Comparison of ENCODE assay signal across 25 mouse cellular contexts in the genomic region with DNA sequence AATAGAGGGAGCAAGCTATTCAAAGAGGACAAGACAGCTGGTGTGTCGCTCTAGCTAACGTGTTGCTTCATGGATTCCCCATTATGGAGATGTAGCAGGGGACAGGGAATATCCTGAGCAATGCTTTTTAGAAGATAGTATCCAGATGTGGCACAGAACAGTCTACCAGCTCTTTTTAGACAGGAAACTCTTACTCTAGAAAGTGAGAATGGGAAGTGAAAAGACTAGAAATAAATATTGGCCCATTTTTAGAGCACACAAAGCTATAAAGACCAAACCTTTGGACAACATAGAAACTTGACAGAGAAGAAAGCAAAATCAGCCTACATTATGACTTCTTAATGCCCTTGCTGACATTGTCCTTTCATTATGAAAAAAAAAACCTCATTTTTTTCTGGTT. TPM values are rescaled to one million over a fixed set of nuclear protein-coding genes. Genes with fewer than 3 reads are reported as not detected.
A peak's percentile ranks its signal among the peaks of the same experiment; 100 is the strongest.
DNase-seq lines count a peak whose midpoint lies in the region; ATAC-seq and TF ChIP-seq lines count a peak whose summit lies in the region.
"Had no signal": no experiment of that assay in that cellular context is flagged by ENCODE, and none has a peak within 500 bp of the region (broad histone marks: within the 10 kb centered on the region; RNA-seq: fewer than 3 reads in every experiment).

No protein-coding gene starts in this region.

- H3K4me2 ChIP-seq in midbrain, embryonic 11.5 days: no peak overlapping the region
- H3K4me2 ChIP-seq in midbrain, embryonic 14.5 days (ENCODE audit: low read length): no peak overlapping the region
- H3K4me2 ChIP-seq in CH12.LX (ENCODE audit: insufficient read depth, low read depth, poor library complexity, severe bottlenecking): peak overlapping the region; percentile 26

- no peak overlapping the region for H3K4me3 ChIP-seq in midbrain, embryonic 11.5 days (ENCODE audit: low read depth, low read length)
- H3K4me3 ChIP-seq in midbrain, embryonic 14.5 days (replicated peaks; ENCODE audit: low read depth, low read length): no peak overlapping the region
- H3K4me3 ChIP-seq in CH12.LX (replicated peaks in 1 of 3; ENCODE audit: low read depth in 2 of 3, low read length in 2 of 3, poor library complexity in 1 of 3): no peak overlapping the region

- TF ChIP-seq RAD21 in CH12.LX (IDR thresholded peaks at IDR 0.05; ENCODE audit: low read depth, low read length): no peak

- DNase-seq in midbrain, embryonic 11.5 days (ENCODE audit: low spot score, missing footprints): peak; percentile 12
- no peak for DNase-seq in midbrain, embryonic 14.5 days
- peak; percentile 50 for DNase-seq in CH12.LX (ENCODE audit: extremely low read depth)
- DNase-seq in adrenal gland, adult 18-20 months (ENCODE audit: low spot score in 2 of 2): no peak
- DNase-seq: adrenal gland, adult 2 months; adrenal gland, adult 8-10 months; adrenal gland, postnatal 10 days; adrenal gland, postnatal 14 days; adrenal gland, postnatal 25 days; adrenal gland, postnatal 36 days; B cell, adult 2 months; cerebellum, adult 11 months; cerebellum, adult 11-12 months; cerebellum, adult 18-20 months; cerebellum, adult 2 months; cerebellum, adult 8-10 months had no signal

- H3K36me3 ChIP-seq in midbrain, embryonic 11.5 days (ENCODE audit: control insufficient read depth, insufficient read depth, low read length): no peaks in the 10 kb centered on the region
- H3K36me3 ChIP-seq in midbrain, embryonic 14.5 days (ENCODE audit: control insufficient read depth, insufficient read depth, low read length): no peaks in the 10 kb centered on the region
- H3K36me3 ChIP-seq in CH12.LX (replicated peaks in 1 of 2; ENCODE audit: control insufficient read depth in 1 of 2, insufficient read depth in 1 of 2, low read length in 1 of 2): no peaks in the 10 kb centered on the region
- H3K36me3 ChIP-seq: G1E had no signal

- TF ChIP-seq POLR2A in CH12.LX (IDR thresholded peaks at IDR 0.05; ENCODE audit: low read depth, low read length): no peak

- no peaks in the 10 kb centered on the region for H3K9me3 ChIP-seq in midbrain, embryonic 11.5 days (ENCODE audit: control insufficient read depth, low read length)
- no peaks in the 10 kb centered on the region for H3K9me3 ChIP-seq in midbrain, embryonic 14.5 days (ENCODE audit: control insufficient read depth, low read length)
- no peaks in the 10 kb centered on the region for H3K9me3 ChIP-seq in CH12.LX (replicated peaks; ENCODE audit: low read length)
- H3K9me3 ChIP-seq: G1E had no signal

- H3K4me1 ChIP-seq in midbrain, embryonic 11.5 days (ENCODE audit: control insufficient read depth, insufficient read depth, low read length): no peaks in the 10 kb centered on the region
- H3K4me1 ChIP-seq in midbrain, embryonic 14.5 days (ENCODE audit: control insufficient read depth, insufficient read depth, low read length): no peaks in the 10 kb centered on the region
- H3K4me1 ChIP-seq in CH12.LX (ENCODE audit: control insufficient read depth in 1 of 2, insufficient read depth in 2 of 2): peaks cover 18 to 45% of the 10 kb centered on the region in 2 experiments

- no peaks in the 10 kb centered on the region for H3K79me2 ChIP-seq in CH12.LX (replicated peaks; ENCODE audit: control insufficient read depth, extremely low read depth, insufficient read depth, poor library complexity, severe bottlenecking)

- peak; percentile 97 for TF ChIP-seq EP300 in CH12.LX (IDR thresholded peaks at IDR 0.05; ENCODE audit: low read length)

- ATAC-seq in midbrain, embryonic 11.5 days (ENCODE audit: low FRiP score): no peak
- ATAC-seq in midbrain, embryonic 14.5 days (ENCODE audit: low FRiP score, low TSS enrichment): no peak
- ATAC-seq: activated CD4-positive, CD25-positive, alpha-beta regulatory T cell, adult 4 months; CD4-positive, CD25-positive, alpha-beta regulatory T cell, adult 4 months; Patski had no signal

- H3K27me3 ChIP-seq in midbrain, embryonic 11.5 days (ENCODE audit: control insufficient read depth, insufficient read depth, low read length): no peaks in the 10 kb centered on the region
- no peaks in the 10 kb centered on the region for H3K27me3 ChIP-seq in midbrain, embryonic 14.5 days (ENCODE audit: control insufficient read depth, insufficient read depth, low read length)
- H3K27me3 ChIP-seq in CH12.LX (replicated peaks): no peaks in the 10 kb centered on the region
- H3K27me3 ChIP-seq: Patski had no signal

- in situ Hi-C loops in CH12.LX (cut with MboI; ENCODE audit: low pct_ligation_motif_present, low pct_unique_long_range_greater_than_20kb, low sequenced_read_pairs): no loop called here

- dilution Hi-C loops in CH12.LX (cut with MboI; ENCODE audit: extremely low pct_ligation_motif_present, extremely low pct_unique_long_range_greater_than_20kb, low sequenced_read_pairs): no loop called here

- TF ChIP-seq CTCF in CH12.LX (conservative IDR thresholded peaks at IDR 0.05 in 1 of 2, IDR thresholded peaks at IDR 0.05 in 1 of 2; ENCODE audit: low read depth in 2 of 2, low read length in 2 of 2): no peak

- H3K27ac ChIP-seq in midbrain, embryonic 11.5 days (ENCODE audit: low read depth, low read length): no peak overlapping the region
- H3K27ac ChIP-seq in midbrain, embryonic 14.5 days (replicated peaks; ENCODE audit: low read depth, low read length): no peak overlapping the region
- no peak overlapping the region for H3K27ac ChIP-seq in CH12.LX (ENCODE audit: insufficient read depth, low read depth)

- no peak overlapping the region for H3K9ac ChIP-seq in midbrain, embryonic 11.5 days (ENCODE audit: low read length)
- no peak overlapping the region for H3K9ac ChIP-seq in midbrain, embryonic 14.5 days (replicated peaks; ENCODE audit: low read length)
- no peak overlapping the region for H3K9ac ChIP-seq in CH12.LX (ENCODE audit: insufficient read depth, low read depth)

- WGBS in midbrain, embryonic 11.5 days: 74% methylated on average over 2 of the region's 2 CpGs
- 71% methylated on average over 2 of the region's 2 CpGs for WGBS in midbrain, embryonic 14.5 days

TF ChIP-seq in CH12.LX, 34 proteins besides CTCF, POLR2A, EP300 and RAD21 (continues in another document):
- peak; percentile 62; the same call in 1 of the 2 replicates for TF ChIP-seq TBP (conservative IDR thresholded peaks at IDR 0.05; ENCODE audit: low read depth, low read length)
- TF ChIP-seq USF1 (IDR thresholded peaks at IDR 0.05; ENCODE audit: low read depth, low read length): no peak
- peak; percentile 82 for TF ChIP-seq TCF12 (IDR thresholded peaks at IDR 0.05; ENCODE audit: low read depth, low read length)
- TF ChIP-seq ZKSCAN1 (IDR thresholded peaks at IDR 0.05; ENCODE audit: borderline replicate concordance, low read depth, low read length): no peak
- no peak for TF ChIP-seq HCFC1 (IDR thresholded peaks at IDR 0.05; ENCODE audit: low read depth, low read length)
- TF ChIP-seq NELFE (IDR thresholded peaks at IDR 0.05; ENCODE audit: low read depth, low read length): no peak
- TF ChIP-seq ZC3H11A (IDR thresholded peaks at IDR 0.05; ENCODE audit: low read depth, low read length): no peak
- no peak for TF ChIP-seq UBTF (IDR thresholded peaks at IDR 0.05; ENCODE audit: low read depth, low read length)
- TF ChIP-seq JUND (conservative IDR thresholded peaks at IDR 0.05; ENCODE audit: low read depth, low read length): peak; percentile 68
- peak; percentile 90 for TF ChIP-seq ETS1 (conservative IDR thresholded peaks at IDR 0.05; ENCODE audit: low read depth, low read length)
- peak; percentile 97 for TF ChIP-seq IRF4 (IDR thresholded peaks at IDR 0.05; ENCODE audit: low read depth, low read length)
- TF ChIP-seq JUN (IDR thresholded peaks at IDR 0.05; ENCODE audit: insufficient read depth, low read depth, low read length): peak; percentile 80
- TF ChIP-seq ZNF384 (IDR thresholded peaks at IDR 0.05; ENCODE audit: low read depth, low read length): peak; percentile 84; the same call in 1 of the 2 replicates
- no peak for TF ChIP-seq NRF1 (IDR thresholded peaks at IDR 0.05; ENCODE audit: low read depth, low read length)
- no peak for TF ChIP-seq POLR2AphosphoS2 (IDR thresholded peaks at IDR 0.05; ENCODE audit: low read depth, low read length)
- no peak for TF ChIP-seq CHD1 (IDR thresholded peaks at IDR 0.05; ENCODE audit: low read depth, low read length)
- TF ChIP-seq SMC3 (IDR thresholded peaks at IDR 0.05; ENCODE audit: low read depth, low read length): no peak
- peak; percentile 61 for TF ChIP-seq CHD2 (IDR thresholded peaks at IDR 0.05; ENCODE audit: low read length)
- 0 out of 2 replicates have a peak, but pooled peaks have one; percentile 56 for TF ChIP-seq RCOR1 (conservative IDR thresholded peaks at IDR 0.05; ENCODE audit: low read depth, low read length)
- no peak for TF ChIP-seq E2F4 (IDR thresholded peaks at IDR 0.05; ENCODE audit: insufficient replicate concordance, low read depth, low read length)
- peak; percentile 27; the same call in 1 of the 2 replicates for TF ChIP-seq SIN3A (IDR thresholded peaks at IDR 0.05; ENCODE audit: low read length)
- TF ChIP-seq GABPA (IDR thresholded peaks at IDR 0.05; ENCODE audit: insufficient replicate concordance, low read depth, low read length): no peak
- TF ChIP-seq PAX5 (IDR thresholded peaks at IDR 0.05; ENCODE audit: low read length): no peak

RNA-seq across cellular contexts. Expression of a gene that starts 2.6 kb away (rescaled TPM):
- not detected in 2 replicates for polyA plus RNA-seq in midbrain, embryonic 11.5 days (2014; fragmentation: Nextera tagmentation; extraction: Ambion mirVana)
- polyA plus RNA-seq in midbrain, embryonic 14.5 days (2014; fragmentation: Nextera tagmentation; extraction: Ambion mirVana): not detected in 2 replicates
- total RNA-seq in CH12.LX (2012; rRNA removed) (0.08 and 0.25 TPM in 2 replicates), CH12.LX (2014; rRNA removed) (not detected in 2 replicates)
- polyA plus RNA-seq in CH12.LX (2012; ENCODE audit: insufficient read length, low read depth): not detected in 2 replicates
- total RNA-seq in adrenal gland, adult 18-20 months (2021): not detected
- total RNA-seq: adrenal gland, adult 2 months; adrenal gland, adult 8-10 months; adrenal gland, postnatal 10 days; adrenal gland, postnatal 14 days; adrenal gland, postnatal 25 days; adrenal gland, postnatal 36 days; adrenal gland, postnatal 4 days; ES-E14; MEL had no signal
- polyA plus RNA-seq: activated CD4-positive, CD25-positive, alpha-beta regulatory T cell, adult 4 months; adrenal gland, adult 2 months; brain, embryonic 14.5 days; C2C12; CD4-positive, CD25-positive, alpha-beta regulatory T cell, adult 4 months; cerebellum, adult 2 months; G1E; Patski had no signal

RNA-seq across cellular contexts. Expression of a gene that starts 7.1 kb away (rescaled TPM):
- 1.4 and 2.0 TPM in 2 replicates for polyA plus RNA-seq in midbrain, embryonic 11.5 days (2014; fragmentation: Nextera tagmentation; extraction: Ambion mirVana)
- polyA plus RNA-seq in midbrain, embryonic 14.5 days (2014; fragmentation: Nextera tagmentation; extraction: Ambion mirVana): 1.7 TPM in 1 of 2 replicates, not detected in the other
- total RNA-seq in CH12.LX (2012; rRNA removed) (1.6 TPM in 2 replicates), CH12.LX (2014; rRNA removed) (4.9 and 5.8 TPM in 2 replicates)
- 1.2 and 1.6 TPM in 2 replicates for polyA plus RNA-seq in CH12.LX (2012; ENCODE audit: insufficient read length, low read depth)
- total RNA-seq in adrenal gland, adult 18-20 months (2021): 1 to 10 TPM; 1.1 to 1.7 TPM
- total RNA-seq: ES-E14, MEL had no signal
- polyA plus RNA-seq: Patski had no signal

RNA-seq across cellular contexts. Expression of a gene that starts 46.1 kb away (rescaled TPM):
- polyA plus RNA-seq in midbrain, embryonic 11.5 days (2014; fragmentation: Nextera tagmentation; extraction: Ambion mirVana): not detected in 2 replicates
- not detected in 2 replicates for polyA plus RNA-seq in midbrain, embryonic 14.5 days (2014; fragmentation: Nextera tagmentation; extraction: Ambion mirVana)
- total RNA-seq in CH12.LX (2012; rRNA removed) (0.04 TPM in 1 of 2 replicates, not detected in the other), CH12.LX (2014; rRNA removed) (not detected in 2 replicates)
- polyA plus RNA-seq in CH12.LX (2012; ENCODE audit: insufficient read length, low read depth): not detected in 2 replicates
- total RNA-seq in adrenal gland, adult 18-20 months (2021): not detected
- total RNA-seq: adrenal gland, adult 2 months; adrenal gland, adult 8-10 months; adrenal gland, postnatal 25 days; ES-E14; MEL had no signal
- polyA plus RNA-seq: adrenal gland, adult 2 months; C2C12; cerebellum, adult 2 months; G1E; Patski had no signal

Comparison
In these comparisons a context has a peak if more than half of its experiments do, and no peak if none do; other contexts are left out.
1. DNase-seq: peak in midbrain, embryonic 11.5 days (single experiment) and CH12.LX (single experiment); none in midbrain, embryonic 14.5 days (single experiment) and adrenal gland, adult 18-20 months (0 of 2).